Mouse (Mus musculus) spleen, adult 2 months (tissue): Measurements from ENCODE around the gene Csta1.

ENCODE experiments used
- CTCF ChIP-seq: fragments of 200-500 bp; IDR thresholded peaks from 2 replicates; pipeline ENCODE4 v1.5.1; 2011; ENCODE audit warnings: mild to moderate bottlenecking, inconsistent platforms; ENCODE audit not compliant: insufficient read depth, insufficient read length, insufficient replicate concordance; ENCODE audit errors: extremely low read depth
- POLR2A ChIP-seq: fragments of 200-500 bp; IDR thresholded peaks from 2 replicates; pipeline ENCODE4 v1.6.1; 2011; ENCODE audit warnings: low read depth, low read length, inconsistent platforms

- no peak for TF ChIP-seq CTCF
- TF ChIP-seq POLR2A, result no peak
Observed at GRCm38 (mm10) chr16:36071071-36071449, 60.0 kb downstream of the Csta1 start.
